Comparison of ENCODE assay signal across 8 mouse cellular contexts in the genomic region with DNA sequence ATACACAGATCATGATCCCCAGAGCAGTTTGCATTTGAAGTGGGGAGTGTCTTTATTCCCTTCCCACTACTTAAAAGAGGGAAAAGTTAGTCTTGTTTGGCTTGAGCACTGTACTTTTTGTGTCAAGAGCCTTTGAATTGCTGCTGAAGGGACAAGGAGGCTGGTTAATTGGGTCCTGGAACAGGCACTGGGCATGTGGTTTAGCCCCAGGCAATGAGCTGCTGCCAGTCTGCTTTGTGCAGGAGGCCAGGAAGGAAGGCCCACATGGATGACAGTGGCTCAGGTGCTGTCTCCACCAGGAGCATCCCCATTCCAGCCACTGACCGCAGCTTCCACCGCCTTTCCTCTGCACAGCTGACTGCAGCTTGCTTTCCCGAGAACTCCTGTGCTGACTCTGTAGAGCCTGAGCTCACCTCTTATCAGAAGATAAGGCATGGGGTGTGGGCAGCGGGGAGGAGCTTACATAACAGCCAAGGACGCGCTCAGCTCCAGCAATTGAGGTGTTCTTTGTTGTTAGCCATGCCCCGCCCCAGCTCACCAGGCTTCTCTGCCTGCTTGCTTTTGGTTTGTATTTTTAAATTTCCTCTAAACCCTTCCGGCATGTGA. TPM values are rescaled to one million over a fixed set of nuclear protein-coding genes. Genes with fewer than 3 reads are reported as not detected.
DNase-seq lines count a peak whose midpoint lies in the region; ATAC-seq lines count a peak whose summit lies in the region.

No protein-coding gene starts in this region.

- H3K27ac ChIP-seq in hindbrain, embryonic 14.5 days = peak overlapping the region; percentile 38; the same call in 1 of the 2 replicates
- no peak overlapping the region for H3K27ac ChIP-seq in hindbrain, embryonic 12.5 days

- H3K4me2 ChIP-seq in hindbrain, embryonic 14.5 days (replicated peaks) = no peak overlapping the region
- H3K4me2 ChIP-seq in hindbrain, embryonic 12.5 days (replicated peaks) = no peak overlapping the region

- H3K9ac ChIP-seq in hindbrain, embryonic 14.5 days = no peak overlapping the region
- H3K9ac ChIP-seq in hindbrain, embryonic 12.5 days = no peak overlapping the region

- no peaks in the 10 kb centered on the region for H3K4me1 ChIP-seq in hindbrain, embryonic 14.5 days (replicated peaks; ENCODE audit: control insufficient read depth, insufficient read depth, low read length)
- H3K4me1 ChIP-seq in hindbrain, embryonic 12.5 days = peaks cover 7% of the 10 kb centered on the region; the same call in 1 of the 2 replicates

- no peak for ATAC-seq in hindbrain, embryonic 14.5 days (ENCODE audit: low FRiP score)
- no peak for ATAC-seq in hindbrain, embryonic 12.5 days (ENCODE audit: low FRiP score)
- peak; percentile 87 for ATAC-seq in erythroblast, adult 5-6 weeks (replicated peaks; ENCODE audit: low FRiP score, poor library complexity, severe bottlenecking)

- DNase-seq in hindbrain, embryonic 14.5 days (ENCODE audit: low spot score) = no peak
- DNase-seq in WW6 (ENCODE audit: low read depth, low spot score) = peak; percentile 13
- peak; percentile 6 for DNase-seq in heart, postnatal 25 days (ENCODE audit: low spot score)
- DNase-seq in lung, postnatal 4 days = peak; percentile 9 to 44
- DNase-seq in frontal cortex, postnatal 25 days (ENCODE audit: low spot score in 2 of 2) = no peak
- no peak for DNase-seq in right cerebral cortex, adult 2 months (ENCODE audit: low spot score in 2 of 2)

- H3K27me3 ChIP-seq in hindbrain, embryonic 14.5 days (ENCODE audit: control insufficient read depth, insufficient read depth, low read length) = no peaks in the 10 kb centered on the region
- no peaks in the 10 kb centered on the region for H3K27me3 ChIP-seq in hindbrain, embryonic 12.5 days

- no peak overlapping the region for H3K4me3 ChIP-seq in hindbrain, embryonic 14.5 days (replicated peaks; ENCODE audit: low read length)
- H3K4me3 ChIP-seq in hindbrain, embryonic 12.5 days = no peak overlapping the region

- H3K36me3 ChIP-seq in hindbrain, embryonic 14.5 days (replicated peaks; ENCODE audit: control insufficient read depth, insufficient read depth) = no peaks in the 10 kb centered on the region
- H3K36me3 ChIP-seq in hindbrain, embryonic 12.5 days = no peaks in the 10 kb centered on the region

- WGBS in hindbrain, embryonic 14.5 days = 35% methylated on average over 8 of the region's 8 CpGs
- 46% methylated on average over 8 of the region's 8 CpGs for WGBS in hindbrain, embryonic 12.5 days

- intact Hi-C loops in heart, postnatal 25 days (cut with DNase I) = no loop called here

- no peaks in the 10 kb centered on the region for H3K9me3 ChIP-seq in hindbrain, embryonic 14.5 days (ENCODE audit: control insufficient read depth, low read length)
- H3K9me3 ChIP-seq in hindbrain, embryonic 12.5 days (replicated peaks) = no peaks in the 10 kb centered on the region

RNA-seq across cellular contexts. Expression of a gene that starts 50.0 kb away (rescaled TPM):
- polyA plus RNA-seq in hindbrain, embryonic 14.5 days (2014; fragmentation: Nextera tagmentation; extraction: Ambion mirVana) = 37.3 and 42.6 TPM in 2 replicates
- 35.3 and 38.6 TPM in 2 replicates for polyA plus RNA-seq in hindbrain, embryonic 12.5 days (2016; fragmentation: Nextera tagmentation; extraction: Ambion mirVana)
- total RNA-seq in erythroblast, adult 5-6 weeks (2015; ENCODE audit: low replicate concordance) = 2.7 and 11.1 TPM in 2 replicates
- total RNA-seq in erythroblast, adult 5-6 weeks (2017; ENCODE audit: low replicate concordance) = 5.4 and 9.2 TPM in 2 replicates
- total RNA-seq in heart, postnatal 25 days (2021) = 10 to 100 TPM; 29.6 to 33.5 TPM

RNA-seq across cellular contexts. Expression of a gene that starts 50.1 kb away (rescaled TPM):
- 116 and 123 TPM in 2 replicates for polyA plus RNA-seq in hindbrain, embryonic 14.5 days (2014; fragmentation: Nextera tagmentation; extraction: Ambion mirVana)
- polyA plus RNA-seq in hindbrain, embryonic 12.5 days (2016; fragmentation: Nextera tagmentation; extraction: Ambion mirVana) = 54.3 and 62.6 TPM in 2 replicates
- total RNA-seq in erythroblast, adult 5-6 weeks (2015; ENCODE audit: low replicate concordance) = 0.96 and 1.7 TPM in 2 replicates
- 0.98 and 2.7 TPM in 2 replicates for total RNA-seq in erythroblast, adult 5-6 weeks (2017; ENCODE audit: low replicate concordance)
- 10 to 100 TPM; 14.7 TPM for total RNA-seq in heart, postnatal 25 days (2021)

Comparison
In these comparisons a context has a peak if more than half of its experiments do, and no peak if none do; other contexts are left out.
1. DNase-seq: peak in WW6 (single experiment), heart, postnatal 25 days (single experiment) and lung, postnatal 4 days (2 of 2); none in hindbrain, embryonic 14.5 days (single experiment), frontal cortex, postnatal 25 days (0 of 2) and right cerebral cortex, adult 2 months (0 of 2).
2. RNA of a gene that starts 50.1 kb away (total RNA-seq): 14.7 TPM in heart, postnatal 25 days; 0.96 to 2.7 TPM in erythroblast, adult 5-6 weeks; every median in the first group is over 4 times any median in the second.